Mouse (Mus musculus) intestine, embryonic 14.5 days (tissue): Measurements from ENCODE around the gene Aplp1. TPM values are rescaled to one million over a fixed set of nuclear protein-coding genes. Genes with fewer than 3 reads are reported as not detected.
A peak's percentile ranks its signal among the peaks of the same experiment; 100 is the strongest.

ENCODE experiments used
- ATAC-seq: fragments of 200-750 bp; cut with Nextera tagmentation; replicated peaks from 2 replicates; pipeline ENCODE4 v1.8.0; 2017; ENCODE audit warnings: low read depth, moderate number of reproducible peaks, moderate TSS enrichment, moderate library complexity; ENCODE audit not compliant: low FRiP score, low TSS enrichment
- DNase-seq: peaks from one replicate; pipeline ENCODE4 v3.0.0-alpha.2; 2018; ENCODE audit warnings: low spot score
- H3K27ac ChIP-seq: fragments of 300-500 bp; sonication (generic); 2 replicates; pipeline ENCODE4 v1.5.1; 2014; ENCODE audit warnings: low read depth, mild to moderate bottlenecking, control low read depth
- H3K27me3 ChIP-seq: fragments of 300-500 bp; sonication (generic); replicated peaks from 2 replicates; pipeline ENCODE4 v1.6.1; 2014; ENCODE audit warnings: low read length, control low read depth; ENCODE audit not compliant: control insufficient read depth, insufficient read depth
- H3K36me3 ChIP-seq: fragments of 300-500 bp; sonication (generic); 2 replicates; pipeline ENCODE4 v1.6.1; 2014; ENCODE audit warnings: low read length, control low read depth; ENCODE audit not compliant: control insufficient read depth, insufficient read depth
- H3K4me1 ChIP-seq: fragments of 300-500 bp; sonication (generic); replicated peaks from 2 replicates; pipeline ENCODE4 v1.6.1; 2014; ENCODE audit warnings: low read length, control low read depth, mixed read lengths; ENCODE audit not compliant: control insufficient read depth, insufficient read depth
- H3K4me2 ChIP-seq: fragments of 300-500 bp; sonication (generic); 2 replicates; pipeline ENCODE4 v1.6.1; 2014; ENCODE audit warnings: low read length
- H3K4me3 ChIP-seq: fragments of 300-500 bp; sonication (generic); 2 replicates; pipeline ENCODE4 v1.5.1; 2014; ENCODE audit warnings: low read depth, low read length, control low read depth, mixed read lengths
- H3K9ac ChIP-seq: fragments of 300-500 bp; sonication (generic); 2 replicates; pipeline ENCODE4 v1.6.1; 2014; ENCODE audit warnings: mild to moderate bottlenecking, low read length
- H3K9me3 ChIP-seq: fragments of 300-500 bp; sonication (generic); 2 replicates; pipeline ENCODE4 v1.6.1; 2016; ENCODE audit warnings: low read length, control low read depth; ENCODE audit not compliant: control insufficient read depth
- WGBS: fragments of 180-500 bp; shearing (Covaris S2); extraction: QIAGEN DNeasy Blood & Tissue Kit; methylation state at CpG from one replicate; pipeline ENCODE4 v1.1.7; 2014; 5-methylcytosine and 5-hydroxymethylcytosine counted together
- polyA plus RNA-seq: library from polyadenylated mRNA; unstranded; fragments of >200 nt; fragmentation: Nextera tagmentation; extraction: Ambion mirVana; gene quantifications from 2 replicates; pipeline ENCODE4 v1.2.1, GENCODE M21; 2014

The Aplp1 gene
- polyA plus RNA-seq, 1 experiment from 2014 or later: 43.0 TPM

DNA sequence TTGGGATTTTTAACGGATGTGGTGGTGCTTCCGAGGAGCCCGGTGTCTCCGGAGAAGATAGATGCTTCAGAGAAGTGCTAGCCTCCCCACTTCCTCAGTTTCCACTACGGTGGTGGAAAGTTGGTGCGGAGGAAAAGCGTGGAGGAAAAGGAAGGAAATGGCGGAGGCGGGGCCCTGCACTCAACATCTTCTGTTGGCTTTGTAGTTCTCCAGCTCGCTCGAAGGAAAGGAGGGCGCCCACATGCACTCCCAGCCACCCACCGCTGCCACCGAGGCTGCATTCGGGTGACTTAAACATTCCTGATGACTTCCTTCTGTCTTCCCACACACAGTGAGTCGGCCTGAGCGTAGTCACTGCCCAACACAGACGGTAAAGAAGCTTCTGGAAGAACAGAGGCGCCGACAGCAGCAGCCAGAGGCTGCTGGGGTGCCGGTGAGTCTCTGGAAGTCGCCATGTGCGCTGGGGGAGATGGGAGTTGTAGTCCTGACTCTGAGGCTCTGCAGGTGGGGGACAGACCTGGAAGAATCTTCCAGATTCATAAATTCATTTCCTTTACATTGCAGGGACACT lies 22.2 kb downstream of the Aplp1 start:
- 36% methylated on average over 23 of the region's 23 CpGs for WGBS
- Histone ChIP-seq H3K27ac (no peak overlapping the region), H3K27me3 (no peaks in the 10 kb centered on the region), H3K9ac (peak overlapping the region; percentile 45), H3K36me3 (peaks cover 27% of the 10 kb centered on the region), H3K4me3 (peak overlapping the region; percentile 51), H3K9me3 (peaks cover 4% of the 10 kb centered on the region; the same call in 1 of the 2 replicates), H3K4me2 (peak overlapping the region; percentile 88), H3K4me1 (no peaks in the 10 kb centered on the region; the same call in 1 of the 2 replicates)
- DNase-seq: no peak
- no peak for ATAC-seq

GRCm38 (mm10) chr7:30422560-30422959 lies 22.8 kb downstream of the Aplp1 start:
- Histone ChIP-seq H3K9ac (peak overlapping the region; percentile 45), H3K9me3 (peaks cover 4% of the 10 kb centered on the region; the same call in 1 of the 2 replicates), H3K27ac (peak overlapping the region; percentile 55; the same call in 1 of the 2 replicates), H3K27me3 (no peaks in the 10 kb centered on the region), H3K36me3 (peaks cover 21% of the 10 kb centered on the region), H3K4me2 (peak overlapping the region; percentile 88), H3K4me1 (no peaks in the 10 kb centered on the region; the same call in 1 of the 2 replicates), H3K4me3 (peak overlapping the region; percentile 51)
- 9% methylated on average over 9 of the region's 9 CpGs for WGBS
- peak; percentile 1; the same call in 1 of the 2 replicates for ATAC-seq
- DNase-seq: no peak

DNA sequence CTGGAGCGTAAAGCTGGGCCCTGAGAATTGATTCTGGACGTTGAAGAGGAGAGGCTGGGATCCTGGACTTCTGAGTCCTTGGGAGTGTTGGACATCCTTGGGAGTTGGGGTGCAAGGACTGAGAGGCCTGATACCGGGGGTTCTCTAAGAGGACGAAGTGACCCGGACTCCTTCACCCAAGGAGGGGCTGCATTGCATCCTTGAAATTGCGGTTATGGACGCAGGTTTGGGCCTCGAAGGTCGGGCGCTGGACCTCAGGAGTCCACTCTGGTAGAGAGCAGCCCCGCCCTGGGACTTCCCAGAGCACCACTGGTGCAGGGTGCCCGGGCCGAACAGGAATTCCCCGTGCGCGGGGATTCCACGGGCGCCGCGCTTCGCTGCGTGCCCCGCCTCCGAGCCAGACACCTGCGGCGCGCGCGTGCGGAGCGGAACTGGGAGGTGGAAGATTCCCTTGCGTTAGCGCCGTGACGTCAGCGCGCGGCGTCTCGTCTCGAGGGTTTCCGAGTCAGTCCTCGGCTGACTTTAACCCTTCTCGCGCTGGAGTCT lies 23.4 kb downstream of the Aplp1 start:
- DNase-seq: peak; percentile 89
- peaks cover 15% of the 10 kb centered on the region for H3K36me3 ChIP-seq

DNA sequence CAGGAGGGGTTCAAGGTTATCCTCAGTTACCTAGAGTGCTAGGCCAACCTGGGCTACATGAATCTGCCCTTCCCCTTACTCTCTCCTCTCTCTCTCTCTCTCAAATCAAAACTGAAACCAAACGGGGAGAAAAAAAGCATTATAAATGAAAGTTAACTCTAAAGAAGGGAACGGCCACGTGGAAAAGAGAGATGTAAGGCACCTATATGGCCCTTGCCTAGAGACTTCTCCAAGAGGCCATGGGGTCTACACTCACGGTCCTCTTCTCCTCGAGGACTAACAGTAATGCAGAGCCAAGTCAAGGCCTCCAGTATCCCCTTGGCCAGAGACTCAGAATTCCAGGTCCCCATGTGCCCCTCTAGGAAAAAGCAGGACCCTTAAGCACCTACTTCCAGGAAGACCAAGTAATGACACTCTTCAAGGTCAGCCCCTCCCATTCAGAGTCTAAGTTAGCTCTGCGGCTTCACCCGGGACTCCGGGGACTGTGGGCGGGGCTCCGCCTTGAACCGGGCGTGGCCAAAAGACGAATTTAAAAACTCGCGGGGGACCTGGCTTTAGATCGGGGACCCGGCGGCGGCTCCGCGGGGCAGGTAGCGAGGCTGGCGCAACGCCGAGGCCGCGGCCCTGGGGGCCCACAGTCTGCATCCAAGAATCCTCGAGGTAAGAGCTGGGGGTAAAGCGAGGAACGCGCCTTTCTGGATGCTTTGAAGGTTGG lies 24.0 kb downstream of the Aplp1 start, which contains the start of gene Nfkbid:
Gene Nfkbid, plus strand, starts transcription at position 558 of the 715 bp plus-strand sequence.
- ATAC-seq (peak; percentile 37), DNase-seq (peak; percentile 71)
- peak within 1 kb of the TSS; percentile 45 for H3K9ac ChIP-seq
- WGBS: 9% methylated on average over 31 of the region's 31 CpGs
- peaks cover 4% of the 10 kb centered on the region; the same call in 1 of the 2 replicates for H3K9me3 ChIP-seq
- H3K4me2 ChIP-seq: peak within 1 kb of the TSS; percentile 88
- peaks cover 13% of the 10 kb centered on the region for H3K36me3 ChIP-seq
- H3K27me3 ChIP-seq: no peaks in the 10 kb centered on the region
- H3K27ac ChIP-seq: peak within 1 kb of the TSS; percentile 55
- peak within 1 kb of the TSS; percentile 51 for H3K4me3 ChIP-seq
- no peaks in the 10 kb centered on the region; the same call in 1 of the 2 replicates for H3K4me1 ChIP-seq

More for the DNA sequence above, 23.4 kb downstream of the Aplp1 start:
- Histone ChIP-seq H3K9ac (peak overlapping the region; percentile 45), H3K27me3 (no peaks in the 10 kb centered on the region), H3K9me3 (peaks cover 4% of the 10 kb centered on the region; the same call in 1 of the 2 replicates), H3K4me1 (no peaks in the 10 kb centered on the region; the same call in 1 of the 2 replicates), H3K27ac (peak overlapping the region; percentile 55), H3K4me3 (peak overlapping the region; percentile 51), H3K4me2 (peak overlapping the region; percentile 88)
- WGBS: under 1% methylated on average over 45 of the region's 45 CpGs
- peak; percentile 87 for ATAC-seq

- H3K27me3 ChIP-seq: no peaks in the 10 kb centered on the region
- H3K4me3 ChIP-seq: no peak overlapping the region
- DNase-seq (no peak), ATAC-seq (no peak)
- H3K36me3 ChIP-seq: peaks cover 11% of the 10 kb centered on the region
- no peak overlapping the region for H3K9ac ChIP-seq
- H3K4me1 ChIP-seq: no peaks in the 10 kb centered on the region; the same call in 1 of the 2 replicates
- no peak overlapping the region for H3K27ac ChIP-seq
- no peak overlapping the region for H3K4me2 ChIP-seq
- 80% methylated on average over 3 of the region's 3 CpGs for WGBS
- peaks cover 4% of the 10 kb centered on the region; the same call in 1 of the 2 replicates for H3K9me3 ChIP-seq
Observed at GRCm38 (mm10) chr7:30420673-30421072, 24.7 kb downstream of the Aplp1 start.

DNA sequence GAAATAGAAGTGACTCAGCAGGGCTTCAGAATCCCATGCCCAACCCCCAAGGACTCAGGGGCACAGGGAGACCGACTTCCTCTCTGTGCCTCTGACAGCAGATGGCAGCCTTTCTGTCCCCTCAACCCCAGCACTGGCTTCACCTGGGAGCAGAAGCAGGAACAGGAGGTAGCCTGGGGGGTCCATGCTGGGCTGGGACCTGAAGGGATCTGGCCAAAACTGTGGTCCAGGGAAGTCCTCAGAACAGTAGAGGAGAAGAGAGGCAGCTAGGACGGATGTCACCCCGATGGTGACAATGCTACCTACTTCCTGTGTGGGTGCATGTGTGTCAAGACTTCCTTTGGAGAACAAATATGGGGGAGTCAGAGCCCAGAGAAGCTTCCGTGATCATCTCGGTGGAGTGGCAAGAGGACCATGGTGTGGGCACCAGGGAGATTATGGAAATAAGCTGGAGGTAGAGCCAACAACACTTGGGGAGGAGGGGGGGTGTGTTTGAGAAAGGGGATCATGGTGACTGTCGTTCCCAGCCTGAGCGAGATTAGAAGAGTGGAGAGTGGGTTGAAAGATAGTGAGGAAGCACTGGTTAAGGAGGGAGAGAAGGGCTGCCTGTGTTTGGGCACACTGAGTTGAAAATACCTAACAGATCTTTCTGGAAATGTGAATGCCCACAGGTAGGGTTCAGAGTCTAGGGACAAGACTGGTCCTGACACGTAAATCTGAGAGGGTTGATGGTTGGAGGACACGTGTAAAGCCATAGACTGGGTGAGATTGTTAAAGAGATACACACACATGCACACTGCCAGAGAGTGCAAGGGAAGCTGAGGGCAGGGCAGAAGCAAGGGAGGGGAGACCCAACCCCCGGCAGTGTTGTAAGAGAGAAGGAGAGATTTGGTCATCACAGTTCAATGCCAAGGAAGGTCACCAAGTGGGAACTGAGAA lies 25.5 kb downstream of the Aplp1 start, which contains the start of gene Hcst:
Gene Hcst, minus strand, starts transcription at position 294 of the 939 bp plus-strand sequence.
- Histone ChIP-seq H3K36me3 (peaks cover 8% of the 10 kb centered on the region; the same call in 1 of the 2 replicates), H3K9me3 (peaks cover 4% of the 10 kb centered on the region; the same call in 1 of the 2 replicates), H3K27ac (no peak within 1 kb of the TSS), H3K4me2 (no peak within 1 kb of the TSS), H3K9ac (no peak within 1 kb of the TSS), H3K27me3 (no peaks in the 10 kb centered on the region), H3K4me3 (no peak within 1 kb of the TSS), H3K4me1 (no peaks in the 10 kb centered on the region; the same call in 1 of the 2 replicates)
- ATAC-seq (no peak), DNase-seq (no peak)
- 72% methylated on average over 10 of the region's 10 CpGs for WGBS

DNA sequence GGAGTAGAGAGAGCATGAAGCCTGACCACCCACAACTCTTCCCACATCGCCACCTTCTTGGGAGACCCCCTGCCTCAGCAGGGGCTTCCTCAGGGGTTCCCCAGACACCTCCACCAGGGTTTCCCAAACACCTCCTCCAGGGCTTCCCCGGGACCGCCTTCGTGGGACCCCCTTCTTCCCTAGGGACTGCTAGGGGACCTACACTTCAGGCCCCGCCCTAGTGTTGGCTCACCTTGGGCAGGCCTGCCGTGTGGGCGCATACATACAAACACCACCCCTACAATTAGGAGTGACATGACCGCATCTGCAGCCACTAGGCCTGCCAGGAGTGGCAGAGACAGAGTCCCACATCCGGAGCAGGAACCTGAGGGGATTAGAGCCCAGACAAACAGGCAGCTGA lies 27.5 kb downstream of the Aplp1 start:
- no peaks in the 10 kb centered on the region for H3K27me3 ChIP-seq
- no peak overlapping the region for H3K4me2 ChIP-seq
- 71% methylated on average over 9 of the region's 9 CpGs for WGBS
- peaks cover 4% of the 10 kb centered on the region; the same call in 1 of the 2 replicates for H3K9me3 ChIP-seq
- no peak overlapping the region for H3K27ac ChIP-seq
- DNase-seq (no peak), ATAC-seq (no peak)
- H3K4me1 ChIP-seq: no peaks in the 10 kb centered on the region
- H3K9ac ChIP-seq: no peak overlapping the region
- H3K36me3 ChIP-seq: no peaks in the 10 kb centered on the region
- H3K4me3 ChIP-seq: no peak overlapping the region
